Mouse (Mus musculus): Measurements from ENCODE around the gene Fgfr2. TPM values are rescaled to one million over a fixed set of nuclear protein-coding genes. Genes with fewer than 3 reads are reported as not detected.

Fgfr2 gene
- total RNA-seq, 2 experiments from 2014 or later = 27.3 to 32.7 TPM

DNA sequence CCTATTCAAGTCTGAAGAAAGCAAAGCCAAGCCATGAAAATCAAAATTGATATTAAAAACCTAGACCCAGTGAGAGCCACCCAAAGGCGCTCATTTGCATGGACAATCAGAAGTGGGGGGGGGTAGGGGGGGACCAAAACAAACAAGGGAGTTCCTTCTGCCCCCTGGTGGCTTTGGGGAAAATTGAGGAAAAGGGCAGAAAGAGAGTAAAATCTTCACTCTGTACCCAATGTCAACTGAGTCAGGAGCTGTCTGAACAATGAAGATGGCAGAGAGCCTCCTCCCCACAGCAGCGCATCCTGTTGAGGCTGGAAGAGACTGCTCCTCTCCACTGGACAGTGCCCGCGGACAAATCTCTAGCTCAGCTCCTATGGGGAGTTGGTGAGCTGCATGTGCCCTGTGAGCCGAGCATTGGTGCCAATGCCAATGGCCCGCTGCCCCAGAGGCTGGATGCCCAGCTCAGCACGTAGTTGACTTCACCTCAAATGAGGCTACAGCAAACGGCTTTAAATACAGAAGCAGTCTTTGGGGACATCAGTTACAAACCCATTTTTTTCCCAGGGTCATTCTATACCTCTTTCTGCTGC, 2742.3 kb downstream of the Fgfr2 start:
- intact Hi-C loops (cut with DNase I) = loop anchor here (5.0 kb wide), 1 partner anchor 729 kb away; no protein-coding TSS in a partner anchor
- DNase-seq (ENCODE audit: low spot score in 2 of 2) = peak in 1 of 2 experiments; percentile 13

DNA sequence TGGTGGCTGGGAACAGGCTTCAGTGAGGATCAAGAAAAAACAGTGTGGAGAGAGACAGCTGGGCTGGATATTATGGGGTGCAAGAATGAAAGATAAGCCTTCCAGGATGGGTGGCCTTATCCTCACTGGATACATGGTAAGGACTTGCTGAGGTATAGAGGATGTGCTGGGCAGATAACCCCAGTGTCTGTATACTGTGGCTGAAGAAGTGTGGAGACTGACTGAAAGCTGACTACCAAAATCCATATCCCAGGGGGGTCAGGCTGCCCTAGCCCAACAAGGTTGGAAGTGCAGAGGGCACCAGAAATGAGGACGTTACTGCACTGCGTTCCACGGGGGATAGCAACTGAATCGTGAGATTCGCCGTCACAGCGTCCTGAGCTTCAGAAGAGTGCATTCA, 2742.8 kb downstream of the Fgfr2 start:
- intact Hi-C loops (cut with DNase I) = loop anchor here (5.0 kb wide), 1 partner anchor 728 kb away; no protein-coding TSS in a partner anchor

DNA sequence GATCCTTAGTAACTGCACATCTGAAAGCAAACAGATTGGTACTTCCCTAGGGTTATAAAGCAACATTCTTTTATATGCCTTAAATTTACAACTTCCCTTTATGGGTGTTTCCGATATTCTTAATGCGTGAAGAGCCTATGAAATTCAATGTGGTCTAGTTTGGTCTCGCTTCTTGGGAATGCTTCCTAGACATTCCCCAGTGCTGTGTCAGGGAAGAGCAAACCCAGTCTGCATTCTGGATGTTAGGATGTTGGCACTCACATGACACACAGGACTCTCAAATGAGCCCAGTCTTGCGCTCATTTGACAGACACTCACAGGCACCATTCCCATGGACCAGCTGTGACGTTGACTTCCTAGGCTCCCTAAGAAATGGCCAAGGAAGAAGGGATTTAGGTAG, 2743.3 kb downstream of the Fgfr2 start:
- intact Hi-C loops (cut with DNase I) = loop anchor here (5.0 kb wide), 2 partner anchors 108 to 728 kb away; no protein-coding TSS in a partner anchor
- DNase-seq (ENCODE audit: low spot score in 2 of 2) = no peak

More for the DNA sequence above, 2742.8 kb downstream of the Fgfr2 start:
- DNase-seq (ENCODE audit: low spot score in 2 of 2) = no peak

DNA sequence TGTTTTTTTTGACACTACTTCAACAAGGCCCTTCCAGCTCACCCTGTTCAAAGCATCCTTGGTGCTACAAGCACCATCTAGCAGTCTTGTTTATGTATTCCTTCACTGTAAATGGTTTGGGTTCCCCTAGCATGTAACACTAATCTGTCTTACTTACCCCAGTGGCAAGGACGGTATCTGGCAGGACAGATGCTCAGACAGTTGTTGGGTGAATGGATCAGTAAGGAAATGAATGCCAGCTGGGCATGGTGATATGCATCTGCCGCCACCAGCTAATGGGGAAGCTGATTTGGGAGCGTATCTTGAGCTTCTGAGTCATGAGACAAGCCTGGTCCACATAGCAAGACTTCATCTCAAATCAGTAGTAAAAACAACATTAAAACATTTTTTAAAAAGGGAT, 2744.8 kb downstream of the Fgfr2 start:
- DNase-seq (ENCODE audit: low spot score in 2 of 2) = no peak
- intact Hi-C loops (cut with DNase I) = loop anchor here (5.0 kb wide), 1 partner anchor 106 kb away; no protein-coding TSS in a partner anchor

DNA sequence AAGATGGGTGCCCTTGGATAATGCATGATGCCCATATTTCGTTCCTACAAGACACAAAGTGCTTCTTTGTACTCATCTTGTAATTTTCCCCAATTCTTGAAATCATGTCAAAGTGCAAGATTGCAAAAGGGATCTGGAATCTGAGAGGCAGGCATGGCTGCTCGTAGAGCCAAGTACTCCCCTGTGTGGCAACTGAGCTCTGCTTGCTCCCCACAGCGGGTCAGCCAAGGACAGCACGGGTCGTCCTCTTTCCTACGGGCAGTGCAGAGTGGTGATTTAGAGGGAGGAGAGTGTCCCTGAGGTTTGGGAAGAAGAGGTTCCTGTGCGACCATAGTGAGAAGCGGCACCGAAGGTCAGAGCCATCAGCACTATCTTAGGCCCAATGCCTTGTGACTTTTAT, 2748.8 kb downstream of the Fgfr2 start:
- DNase-seq (ENCODE audit: low spot score in 2 of 2) = no peak
- intact Hi-C loops (cut with DNase I) = no loop called here

DNA sequence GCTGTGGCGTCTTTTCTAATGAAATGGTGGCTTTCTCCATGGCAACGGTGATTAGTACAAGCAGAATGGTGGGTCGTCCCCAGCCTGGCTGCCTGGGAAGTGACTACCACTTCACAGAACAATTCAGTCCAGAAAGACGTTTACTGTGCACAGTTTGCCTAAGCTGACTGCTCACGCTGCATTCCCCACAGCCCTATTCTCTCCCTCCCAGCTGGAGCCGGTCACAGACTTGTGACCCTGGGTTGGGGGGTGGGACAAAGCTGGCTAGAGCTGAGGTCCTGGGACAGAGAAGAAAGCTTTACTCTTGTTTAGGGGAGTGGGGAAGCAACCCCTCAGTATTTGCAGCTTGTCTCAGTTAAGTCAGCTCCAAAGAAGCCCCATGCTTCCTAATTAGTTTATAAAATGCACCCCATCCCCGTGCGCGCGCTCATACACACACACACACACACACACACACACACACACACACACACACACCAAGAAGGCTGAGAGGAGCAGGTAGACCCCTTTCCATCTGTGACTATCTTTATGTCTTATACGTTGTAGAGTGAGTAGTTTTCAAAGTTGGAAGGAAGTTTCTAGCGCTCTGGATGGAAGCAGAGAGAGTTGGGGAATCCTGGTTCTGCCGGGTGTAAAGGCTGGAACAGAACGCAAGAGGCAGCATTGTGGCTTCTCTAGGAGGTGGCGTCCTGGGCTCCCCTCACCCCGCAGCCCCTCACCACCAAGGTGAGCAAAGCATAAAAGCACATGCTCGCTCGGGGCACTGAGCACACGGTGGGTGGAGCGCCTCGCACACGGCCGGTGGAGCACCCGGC, 2754.1 kb downstream of the Fgfr2 start:
- intact Hi-C loops (cut with DNase I) = no loop called here
- no peak for DNase-seq (ENCODE audit: low spot score in 2 of 2)

DNA sequence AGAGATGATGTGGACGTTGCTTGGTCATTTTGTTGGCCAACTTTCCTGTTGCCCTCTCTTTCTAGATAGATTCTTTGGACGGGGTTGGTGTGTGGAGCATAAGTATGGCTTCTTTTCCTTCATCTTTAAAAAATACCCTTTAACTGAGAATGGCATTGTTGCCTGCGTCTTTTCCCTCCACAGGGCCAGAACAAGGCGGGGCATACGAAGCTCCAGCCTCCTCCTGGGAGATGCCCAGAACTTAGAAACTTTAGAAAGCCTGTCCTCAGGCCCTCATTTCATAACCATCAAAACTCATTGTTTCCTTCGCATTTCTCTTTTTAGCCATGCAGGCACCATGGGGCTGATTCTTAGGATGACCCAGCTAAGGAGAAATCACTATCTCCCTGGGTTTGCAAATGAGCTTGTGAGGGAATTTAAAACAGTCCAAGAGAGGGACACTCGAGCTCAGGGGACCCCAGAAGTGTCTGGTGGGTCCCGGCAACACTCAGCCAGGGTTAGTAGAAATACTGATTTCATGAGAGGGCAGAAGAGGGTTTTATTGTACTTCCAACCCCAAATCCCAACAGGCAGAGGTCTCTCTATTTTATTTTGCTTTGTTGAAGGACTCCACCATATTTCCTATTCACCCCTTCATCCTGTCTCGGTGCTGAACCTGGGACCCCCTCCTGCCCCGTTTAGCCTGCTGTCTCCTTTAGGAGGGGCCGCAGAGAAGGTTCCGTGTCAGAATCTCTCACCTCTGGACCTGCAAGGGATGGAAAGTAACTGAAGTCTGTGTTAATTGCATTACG, 2754.9 kb downstream of the Fgfr2 start:
- no peak for DNase-seq (ENCODE audit: low spot score in 2 of 2)
- intact Hi-C loops (cut with DNase I) = no loop called here

DNA sequence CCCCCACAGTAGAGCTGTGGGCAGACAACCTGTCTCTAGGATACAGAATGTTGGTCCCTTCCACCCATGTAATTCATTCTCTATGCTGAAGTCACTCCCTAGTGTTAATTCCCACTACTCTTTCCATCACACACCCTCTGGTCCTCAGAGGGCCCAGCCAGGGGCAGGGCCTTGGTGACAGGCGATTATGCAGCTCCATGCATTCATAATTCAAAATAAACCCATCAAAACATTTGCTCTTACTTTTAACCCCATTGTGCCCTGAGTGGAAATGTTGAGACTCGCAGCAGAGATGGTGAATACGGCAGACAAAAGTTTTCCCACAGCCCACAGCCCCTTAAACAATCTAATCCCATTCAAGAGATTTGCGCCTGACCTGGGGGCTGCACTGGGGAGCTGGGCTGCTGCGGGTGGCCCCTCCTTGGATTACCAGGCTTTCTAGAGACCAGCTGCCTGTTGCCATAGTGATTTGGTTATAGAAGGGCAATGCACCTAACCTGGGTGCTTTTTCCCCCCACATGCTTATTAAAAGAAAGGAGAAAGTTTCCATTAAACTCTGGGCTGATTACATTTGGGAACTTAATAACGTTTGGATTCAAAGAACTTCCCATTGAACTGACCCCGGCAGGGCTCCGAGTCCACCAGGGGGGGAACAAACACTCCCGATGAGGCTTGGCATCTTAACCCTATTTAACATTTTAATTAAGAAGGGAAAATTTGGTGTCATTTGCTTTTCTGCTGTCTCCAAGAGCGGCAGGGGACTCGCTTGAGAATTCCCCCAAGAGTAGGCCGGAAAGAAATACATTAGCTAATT, 2755.7 kb downstream of the Fgfr2 start:
- no peak for DNase-seq (ENCODE audit: low spot score in 2 of 2)
- intact Hi-C loops (cut with DNase I) = no loop called here

DNA sequence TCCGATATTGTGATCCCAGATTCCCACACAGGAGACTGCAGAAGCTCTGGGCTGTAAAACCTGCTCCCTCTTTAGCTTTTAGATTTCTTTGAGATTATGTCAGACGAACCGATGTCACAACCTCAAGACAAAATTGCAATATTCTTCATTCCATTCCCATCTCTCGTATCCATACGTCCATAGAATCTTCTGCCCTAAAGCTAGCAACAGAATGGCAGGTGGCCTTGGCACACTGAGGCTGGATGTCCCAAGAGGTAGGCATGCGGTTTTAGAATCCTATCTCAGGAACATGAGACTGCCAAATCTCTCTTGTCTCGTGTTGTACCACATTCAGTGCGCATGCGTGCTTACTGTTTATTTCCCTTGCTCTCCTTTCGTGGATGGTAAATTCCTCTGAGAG, 2757.4 kb downstream of the Fgfr2 start:
- intact Hi-C loops (cut with DNase I) = no loop called here
- no peak for DNase-seq (ENCODE audit: low spot score in 2 of 2)

DNA sequence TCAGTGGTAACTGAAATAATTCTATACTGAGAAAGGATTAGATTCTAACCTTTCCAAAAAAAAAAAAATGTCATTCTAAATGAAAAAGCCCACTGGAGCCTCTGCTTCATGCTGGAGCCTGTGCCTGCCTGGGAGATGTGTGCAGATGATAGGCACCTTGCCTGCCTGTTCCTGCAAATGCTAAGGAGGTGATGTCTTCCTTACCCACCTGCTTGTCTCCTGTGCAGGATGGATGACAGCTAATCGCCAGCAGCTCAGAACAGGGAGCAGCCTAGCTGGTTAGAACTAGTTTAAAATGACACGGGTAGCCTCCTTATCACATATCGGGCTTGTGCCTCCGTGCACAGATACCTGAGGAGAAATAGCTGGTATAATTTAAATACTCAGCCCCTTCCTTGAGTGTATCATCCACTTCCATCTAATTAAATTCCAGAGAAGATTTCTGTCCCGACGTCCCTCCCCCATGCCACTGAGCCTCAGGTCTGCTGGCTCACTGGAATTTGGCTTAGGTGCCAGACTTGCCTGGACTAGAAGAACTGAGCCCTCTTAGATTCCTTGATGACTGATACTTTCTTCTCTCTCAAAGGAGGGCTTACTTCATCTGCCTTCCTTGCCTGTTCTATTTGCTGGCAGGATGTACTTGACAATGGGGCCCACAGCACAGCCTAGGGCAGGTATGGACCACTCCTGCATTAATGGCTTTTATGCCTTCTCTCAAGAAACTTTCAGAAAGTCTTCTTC, 2782.6 kb downstream of the Fgfr2 start:
- DNase-seq (ENCODE audit: low spot score in 2 of 2) = no peak
- intact Hi-C loops (cut with DNase I) = no loop called here

DNA sequence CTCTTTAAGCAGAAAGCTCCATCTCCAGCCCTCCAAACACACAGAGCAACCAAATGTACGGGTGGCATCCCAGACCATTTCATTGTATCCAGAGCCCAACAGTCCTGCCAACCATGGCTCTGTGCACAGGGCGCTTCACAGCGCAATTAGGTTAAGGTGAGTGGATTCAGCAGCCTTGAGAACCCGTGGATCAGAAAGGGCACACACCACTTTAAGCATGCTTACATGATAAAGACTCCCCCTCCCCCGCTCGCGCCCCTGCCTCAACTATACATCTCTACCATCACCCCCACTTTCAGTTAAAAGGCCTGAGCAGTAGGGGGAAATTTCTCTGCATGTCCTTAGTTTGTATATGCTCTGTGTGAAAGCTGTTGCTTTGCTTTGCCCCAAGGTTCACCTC, 2785.5 kb downstream of the Fgfr2 start:
- DNase-seq (ENCODE audit: low spot score in 2 of 2) = no peak
- intact Hi-C loops (cut with DNase I) = no loop called here

DNA sequence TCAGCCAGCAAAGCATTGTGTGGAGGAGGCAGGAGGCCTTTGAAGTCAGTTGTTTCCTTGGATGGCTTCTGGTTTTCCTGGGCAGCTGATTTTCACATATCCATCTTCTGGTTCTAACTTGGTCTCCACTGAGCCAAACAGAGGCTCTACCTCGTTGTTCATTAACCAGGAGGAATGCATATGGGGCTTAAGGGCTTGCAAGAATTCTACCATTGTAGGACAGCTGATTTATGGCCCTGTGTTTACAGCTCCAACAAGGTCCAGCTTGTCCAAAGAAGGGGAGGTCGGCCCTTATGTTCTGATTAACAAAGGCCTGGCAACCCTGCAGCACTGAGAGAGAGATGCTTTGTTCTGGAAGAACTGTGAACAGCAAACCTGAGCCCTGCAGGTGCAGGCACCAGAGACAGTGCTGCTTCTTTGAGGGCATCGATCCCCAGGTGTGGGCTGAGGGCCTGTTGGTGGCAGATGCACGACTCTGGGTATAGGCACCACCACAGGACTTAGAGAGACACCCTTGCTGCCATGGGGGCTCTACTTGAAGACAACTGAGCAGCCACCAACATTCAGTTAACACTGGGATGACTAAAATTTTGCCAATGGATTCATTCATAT, 2787.6 kb downstream of the Fgfr2 start:
- intact Hi-C loops (cut with DNase I) = no loop called here

DNA sequence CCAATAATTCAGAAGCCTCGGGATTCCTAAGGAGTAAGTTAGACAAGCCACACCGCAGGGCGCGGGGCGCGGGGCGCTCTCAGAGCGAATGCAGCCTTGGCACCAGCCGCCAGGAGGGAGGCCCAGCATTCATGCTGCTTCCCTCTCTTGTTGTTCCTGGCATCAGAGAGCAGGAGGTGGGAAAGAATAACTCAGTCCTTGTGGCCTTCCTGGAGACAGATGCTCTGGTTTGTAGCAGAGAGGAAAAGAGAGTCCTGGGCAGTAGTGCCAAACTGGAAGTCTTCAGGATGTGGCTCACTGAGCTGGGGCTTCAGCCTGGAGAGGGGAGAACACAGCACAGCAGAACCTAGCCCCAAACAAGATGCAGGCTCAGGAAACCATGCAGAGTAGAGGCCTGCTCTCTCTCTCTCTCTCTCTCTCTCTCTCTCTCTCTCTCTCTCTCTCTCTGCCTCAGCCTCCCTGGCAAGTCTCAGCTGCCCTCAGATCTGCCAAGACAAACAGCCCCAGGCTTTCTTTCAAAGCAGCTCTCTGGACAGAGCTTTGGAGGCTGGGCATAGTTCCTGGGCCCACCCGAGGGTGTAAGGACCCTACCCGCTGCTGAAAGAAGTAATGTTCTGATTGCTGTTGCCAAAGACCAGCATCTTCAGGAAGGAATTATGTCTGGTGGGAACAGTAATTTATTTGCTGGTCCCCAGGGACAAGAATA, 2790.5 kb downstream of the Fgfr2 start:
- no peak for DNase-seq (ENCODE audit: low spot score in 2 of 2)

More for the DNA sequence above, 2787.6 kb downstream of the Fgfr2 start:
- DNase-seq (ENCODE audit: low spot score in 2 of 2) = no peak

DNA sequence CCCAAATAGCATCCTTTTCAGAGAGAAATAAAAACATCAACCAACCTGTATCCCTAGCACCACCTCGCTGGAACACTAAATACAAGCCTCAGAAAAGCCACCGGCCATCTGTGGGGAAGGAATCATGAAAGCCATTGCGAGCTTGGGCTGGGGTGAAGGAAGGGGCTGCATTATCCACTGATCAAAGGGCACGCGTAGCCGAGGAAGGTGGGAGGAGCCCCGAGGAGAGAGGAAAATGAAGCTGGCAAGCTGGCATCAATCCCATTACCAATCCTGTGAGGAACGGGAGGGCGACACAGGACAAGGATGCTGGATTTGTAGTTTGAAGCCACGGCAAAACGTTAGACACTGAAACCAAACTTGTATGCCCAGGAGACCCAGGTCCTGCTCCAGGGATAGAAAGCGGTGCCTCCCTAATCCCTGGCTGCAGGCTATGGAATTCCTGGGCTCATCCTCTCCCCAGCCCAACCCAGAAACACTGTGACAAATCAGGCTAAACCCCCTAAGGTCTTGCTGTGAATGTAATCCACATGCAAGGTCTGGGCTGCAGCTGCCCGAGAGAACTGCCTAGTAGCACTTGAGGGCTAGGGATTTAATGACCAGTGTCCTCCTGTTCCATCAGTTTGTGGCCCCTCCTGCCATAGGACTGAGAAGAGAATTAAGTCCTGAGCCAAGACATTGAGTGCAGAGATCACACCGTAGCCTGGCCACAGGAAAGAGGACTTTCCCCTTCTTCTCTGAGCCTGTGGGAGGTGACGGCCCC, 2795.4 kb downstream of the Fgfr2 start:
- intact Hi-C loops (cut with DNase I) = no loop called here
- no peak for DNase-seq (ENCODE audit: low spot score in 2 of 2)

More for the DNA sequence above, 2790.5 kb downstream of the Fgfr2 start:
- intact Hi-C loops (cut with DNase I) = no loop called here

DNA sequence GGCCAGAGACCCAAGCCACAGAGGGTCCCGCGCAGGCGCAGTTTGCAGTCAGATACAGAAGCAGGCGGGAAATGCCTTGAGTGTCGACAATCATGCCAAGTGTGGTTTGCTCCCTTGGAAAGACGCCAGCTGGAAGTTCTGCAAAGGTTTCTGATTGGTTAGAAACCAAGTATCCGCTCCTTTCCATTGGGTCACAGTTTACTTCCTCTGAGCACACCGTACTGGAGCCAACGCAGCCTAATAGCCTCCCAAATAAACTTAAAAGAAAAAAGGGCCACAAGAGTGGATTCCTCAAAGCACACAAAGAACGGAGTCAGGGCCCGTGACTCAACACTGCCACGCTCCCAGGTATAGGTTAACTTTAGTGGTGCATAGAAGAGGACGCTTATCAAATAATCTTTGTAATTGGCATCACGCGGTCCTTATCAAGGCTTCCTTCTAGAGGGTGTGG, 2797.1 kb downstream of the Fgfr2 start:
- DNase-seq (ENCODE audit: low spot score in 2 of 2) = peak; percentile 18 to 33
- intact Hi-C loops (cut with DNase I) = no loop called here

DNA sequence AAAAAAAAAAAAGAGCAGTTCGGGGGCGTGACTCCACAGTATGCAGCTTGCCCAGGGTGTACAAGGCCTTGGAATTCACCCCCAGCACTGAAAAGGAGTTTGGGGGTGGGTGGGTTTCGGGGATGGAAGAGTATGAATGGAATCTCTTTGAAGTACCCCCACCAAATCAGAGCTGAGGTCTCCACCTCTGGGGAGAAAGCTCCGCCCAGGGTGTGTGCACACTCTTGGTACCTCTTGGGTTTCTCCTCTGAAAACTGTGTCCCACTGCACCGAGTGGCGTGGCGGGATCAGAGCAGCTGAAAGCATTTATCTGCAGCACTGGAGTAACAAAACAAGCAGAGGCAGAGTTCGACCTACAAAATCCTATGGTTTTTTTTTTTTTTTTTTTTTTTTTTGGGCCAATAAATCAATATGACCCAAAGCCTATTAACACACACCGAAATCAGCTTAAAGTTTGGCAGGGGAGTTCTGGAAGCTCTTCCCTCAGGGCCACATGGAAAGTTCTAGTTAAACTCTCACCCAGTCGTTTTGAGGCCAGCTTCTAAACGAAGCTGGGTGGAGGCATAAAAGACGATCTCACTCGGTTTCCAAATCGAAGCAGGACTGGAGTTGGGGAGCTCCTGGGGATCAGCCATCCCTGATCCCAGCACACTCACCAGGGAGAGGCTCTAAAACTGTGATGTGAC, 2798.3 kb downstream of the Fgfr2 start:
- DNase-seq (ENCODE audit: low spot score in 2 of 2) = no peak
- intact Hi-C loops (cut with DNase I) = no loop called here
